ENCODE assay signal across 10 mouse cellular contexts in genomic region chr10:20204696-20205431, GRCm38 (mm10). TPM values are rescaled to one million over a fixed set of nuclear protein-coding genes. Genes with fewer than 3 reads are reported as not detected.
A peak's percentile ranks its signal among the peaks of the same experiment; 100 is the strongest.
DNase-seq lines count a peak whose midpoint lies in the region; ATAC-seq and TF ChIP-seq lines count a peak whose summit lies in the region.
"Had no signal": no experiment of that assay in that cellular context is flagged by ENCODE, and none has a peak within 500 bp of the region (broad histone marks: within the 10 kb centered on the region; RNA-seq: fewer than 3 reads in every experiment).

No protein-coding gene starts in this region.

- H3K9me3 ChIP-seq in heart, embryonic 10.5 days: no peaks in the 10 kb centered on the region
- H3K9me3 ChIP-seq in neural tube, embryonic 13.5 days: no peaks in the 10 kb centered on the region
- H3K9me3 ChIP-seq: limb, embryonic 13.5 days had no signal

- H3K27ac ChIP-seq in heart, embryonic 10.5 days: peak overlapping the region; percentile 6; the same call in 1 of the 2 replicates
- H3K27ac ChIP-seq in bone marrow, adult 2 months (ENCODE audit: control insufficient read depth, insufficient read depth, low read depth, low read length, poor library complexity): peak overlapping the region; percentile 81
- H3K27ac ChIP-seq in kidney, adult 2 months (ENCODE audit: insufficient read depth, low read depth, low read length): peak overlapping the region; percentile 87
- no peak overlapping the region for H3K27ac ChIP-seq in neural tube, embryonic 13.5 days (replicated peaks)
- H3K27ac ChIP-seq: limb, embryonic 13.5 days had no signal

- no peak for ATAC-seq in neural tube, embryonic 13.5 days (ENCODE audit: low read depth)

- no peak for TF ChIP-seq CTCF in bone marrow, adult 2 months (IDR thresholded peaks at IDR 0.05; ENCODE audit: control insufficient read depth, insufficient read depth, low read length)
- no peak for TF ChIP-seq CTCF in kidney, adult 2 months (conservative IDR thresholded peaks at IDR 0.05; ENCODE audit: insufficient read depth, insufficient read length, low read depth, low read length)

- H3K4me2 ChIP-seq in neural tube, embryonic 13.5 days: peak overlapping the region; percentile 28
- H3K4me2 ChIP-seq: limb, embryonic 13.5 days had no signal

- H3K36me3 ChIP-seq in heart, embryonic 10.5 days: no peaks in the 10 kb centered on the region
- no peaks in the 10 kb centered on the region for H3K36me3 ChIP-seq in kidney, adult 2 months (ENCODE audit: control insufficient read depth, insufficient read depth, low read length)
- no peaks in the 10 kb centered on the region for H3K36me3 ChIP-seq in neural tube, embryonic 13.5 days
- H3K36me3 ChIP-seq: limb, embryonic 13.5 days had no signal

- intact Hi-C loops in heart, postnatal 14 days (cut with DNase I): no loop called here

- peaks cover 18% of the 10 kb centered on the region; the same call in 1 of the 2 replicates for H3K4me1 ChIP-seq in heart, embryonic 10.5 days
- H3K4me1 ChIP-seq in bone marrow, adult 2 months (ENCODE audit: control insufficient read depth, insufficient read depth, low read length): no peaks in the 10 kb centered on the region; the same call in 1 of the 2 replicates
- H3K4me1 ChIP-seq in kidney, adult 2 months (ENCODE audit: control insufficient read depth, insufficient read depth, low read length): peaks cover 33% of the 10 kb centered on the region
- peaks cover 13% of the 10 kb centered on the region for H3K4me1 ChIP-seq in neural tube, embryonic 13.5 days (replicated peaks)

- no peak for DNase-seq in heart, embryonic 10.5 days (ENCODE audit: low spot score)
- DNase-seq in heart, postnatal 14 days: no peak
- DNase-seq in kidney, adult 2 months: peak; percentile 83
- DNase-seq in adrenal gland, adult 2 months: no peak
- no peak for DNase-seq in ovary, postnatal 10 days (ENCODE audit: low spot score)
- no peak for DNase-seq in ovary, postnatal 14 days (ENCODE audit: low spot score)
- DNase-seq: gastrocnemius, postnatal 36 days had no signal

- H3K27me3 ChIP-seq in heart, embryonic 10.5 days (ENCODE audit: insufficient read depth, poor library complexity, severe bottlenecking): no peaks in the 10 kb centered on the region
- H3K27me3 ChIP-seq in kidney, adult 2 months (replicated peaks; ENCODE audit: control insufficient read depth, insufficient read depth, low read length): no peaks in the 10 kb centered on the region
- no peaks in the 10 kb centered on the region for H3K27me3 ChIP-seq in neural tube, embryonic 13.5 days
- H3K27me3 ChIP-seq: limb, embryonic 13.5 days had no signal

- no peak overlapping the region for H3K9ac ChIP-seq in neural tube, embryonic 13.5 days
- H3K9ac ChIP-seq: limb, embryonic 13.5 days had no signal

- TF ChIP-seq POLR2A in bone marrow, adult 2 months (IDR thresholded peaks at IDR 0.05; ENCODE audit: borderline replicate concordance, control insufficient read depth, low read depth, low read length): no peak
- no peak for TF ChIP-seq POLR2A in kidney, adult 2 months (IDR thresholded peaks at IDR 0.05; ENCODE audit: low read depth, low read length)

- WGBS in heart, embryonic 10.5 days: 55% methylated on average over 20 of the region's 20 CpGs
- 33% methylated on average over 20 of the region's 20 CpGs for WGBS in bone marrow, adult 2 months
- WGBS in kidney, adult 2 months: 22% methylated on average over 20 of the region's 20 CpGs
- 34% methylated on average over 20 of the region's 20 CpGs for WGBS in neural tube, embryonic 13.5 days

- H3K4me3 ChIP-seq in heart, embryonic 10.5 days: no peak overlapping the region
- H3K4me3 ChIP-seq in bone marrow, adult 2 months (replicated peaks; ENCODE audit: control insufficient read depth, low read depth, low read length): peak overlapping the region; percentile 27
- H3K4me3 ChIP-seq in kidney, adult 2 months (ENCODE audit: insufficient read depth, low read depth, low read length): peak overlapping the region; percentile 46
- H3K4me3 ChIP-seq in neural tube, embryonic 13.5 days: no peak overlapping the region
- H3K4me3 ChIP-seq: limb, embryonic 13.5 days had no signal

RNA-seq across cellular contexts. Expression of gene Map7, which starts 56.6 kb away (rescaled TPM):
- 3.8 and 4.8 TPM in 2 replicates for polyA plus RNA-seq in heart, embryonic 10.5 days (2016; fragmentation: Nextera tagmentation; extraction: Ambion mirVana)
- total RNA-seq in heart, postnatal 14 days (2021): 10 to 100 TPM; 17.4 to 20.9 TPM
- 17.3 and 18.4 TPM in 2 replicates for polyA plus RNA-seq in bone marrow, adult 2 months (2011; ENCODE audit: insufficient read depth, insufficient read length, low replicate concordance, missing spikeins)
- polyA plus RNA-seq in kidney, adult 2 months (2012; rRNA removed): 30.0 and 31.6 TPM in 2 replicates
- polyA plus RNA-seq in neural tube, embryonic 13.5 days (2015; fragmentation: Nextera tagmentation; extraction: Ambion mirVana): 15.3 and 17.8 TPM in 2 replicates
- total RNA-seq in adrenal gland, adult 2 months (2021): 10 to 100 TPM; 14.6 to 18.1 TPM
- 8.9 TPM in 2 replicates for polyA plus RNA-seq in adrenal gland, adult 2 months (2012; rRNA removed)

Comparison
In these comparisons a context has a peak if more than half of its experiments do, and no peak if none do; other contexts are left out.
1. H3K4me3 ChIP-seq: peak in bone marrow, adult 2 months (single experiment) and kidney, adult 2 months (single experiment); none in heart, embryonic 10.5 days (single experiment) and neural tube, embryonic 13.5 days (single experiment).